ENCODE assay signal across 8 mouse cellular contexts in the genomic region with DNA sequence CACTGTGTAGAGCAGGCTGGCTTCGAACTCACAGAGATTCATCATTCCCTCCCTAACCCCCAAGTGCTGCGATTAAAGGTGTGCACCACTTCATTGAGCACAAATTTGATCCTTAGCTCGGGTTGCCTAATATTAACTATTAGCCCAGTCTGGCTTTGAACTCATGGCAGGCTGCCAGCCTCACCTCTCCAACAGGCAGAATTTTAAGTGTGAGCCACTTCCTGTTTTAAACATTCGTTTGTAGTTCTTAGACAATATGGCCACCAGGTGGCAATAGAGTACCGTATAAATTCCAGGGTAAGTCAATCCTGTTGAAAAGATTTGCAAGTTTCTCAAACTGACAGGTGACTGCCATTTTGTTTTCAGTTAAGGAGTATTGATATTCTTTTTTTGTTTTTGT. TPM values are rescaled to one million over a fixed set of nuclear protein-coding genes. Genes with fewer than 3 reads are reported as not detected.
DNase-seq lines count a peak whose midpoint lies in the region; ATAC-seq and TF ChIP-seq lines count a peak whose summit lies in the region.

No protein-coding gene starts in this region.

- no peak overlapping the region for H3K9ac ChIP-seq in liver, embryonic 12.5 days
- no peak overlapping the region for H3K9ac ChIP-seq in intestine, embryonic 15.5 days
- no peak overlapping the region for H3K9ac ChIP-seq in stomach, postnatal 0 days (ENCODE audit: low read length)

- H3K4me2 ChIP-seq in liver, embryonic 12.5 days: no peak overlapping the region
- no peak overlapping the region for H3K4me2 ChIP-seq in intestine, embryonic 15.5 days (replicated peaks)
- no peak overlapping the region for H3K4me2 ChIP-seq in stomach, postnatal 0 days (replicated peaks; ENCODE audit: low read depth)

- peak; percentile 62 for DNase-seq in liver
- DNase-seq in cerebellum, adult 11-12 months: peak; percentile 32
- DNase-seq in frontal cortex, adult 2 months (ENCODE audit: extremely low spot score in 1 of 2, low spot score in 1 of 2): peak; percentile 56 to 93
- peak; percentile 84 to 89 for DNase-seq in left cerebral cortex, postnatal 14 days (ENCODE audit: low spot score in 2 of 2)
- peak; percentile 79 for DNase-seq in stomach, postnatal 0 days (ENCODE audit: low spot score)

- no peak for TF ChIP-seq EP300 in stomach, postnatal 0 days (optimal IDR thresholded peaks at IDR 0.05)

- no peak overlapping the region for H3K27ac ChIP-seq in liver, embryonic 12.5 days
- no peak overlapping the region for H3K27ac ChIP-seq in intestine, embryonic 15.5 days
- H3K27ac ChIP-seq in stomach, postnatal 0 days (replicated peaks): no peak overlapping the region

- H3K9me3 ChIP-seq in liver, embryonic 12.5 days (replicated peaks): no peaks in the 10 kb centered on the region
- H3K9me3 ChIP-seq in intestine, embryonic 15.5 days: no peaks in the 10 kb centered on the region
- no peaks in the 10 kb centered on the region for H3K9me3 ChIP-seq in stomach, postnatal 0 days (ENCODE audit: control insufficient read depth, low read length)

- H3K4me1 ChIP-seq in liver, embryonic 12.5 days: no peaks in the 10 kb centered on the region
- no peaks in the 10 kb centered on the region for H3K4me1 ChIP-seq in intestine, embryonic 15.5 days (replicated peaks)
- no peaks in the 10 kb centered on the region for H3K4me1 ChIP-seq in stomach, postnatal 0 days (replicated peaks; ENCODE audit: control insufficient read depth, insufficient read depth)

- H3K36me3 ChIP-seq in liver, embryonic 12.5 days: peaks cover 31% of the 10 kb centered on the region
- 0 out of 2 replicates have a peak, but pooled peaks cover 2% of the 10 kb centered on the region for H3K36me3 ChIP-seq in intestine, embryonic 15.5 days
- H3K36me3 ChIP-seq in stomach, postnatal 0 days (ENCODE audit: control insufficient read depth, insufficient read depth, low read length): 0 out of 2 replicates have a peak, but pooled peaks cover 3% of the 10 kb centered on the region

- no peak for ATAC-seq in liver, embryonic 12.5 days
- peak; percentile 49; the same call in 1 of the 2 replicates for ATAC-seq in intestine, embryonic 15.5 days
- peak; percentile 89 for ATAC-seq in monocyte, adult 5-6 weeks (replicated peaks; ENCODE audit: insufficient number of reproducible peaks, low FRiP score, low TSS enrichment, poor library complexity, severe bottlenecking)
- ATAC-seq in stomach, postnatal 0 days (ENCODE audit: low FRiP score, low TSS enrichment): peak; percentile 41

- peak; percentile 84 for TF ChIP-seq CTCF in stomach, postnatal 0 days (IDR thresholded peaks at IDR 0.05; ENCODE audit: low read depth)

- no peaks in the 10 kb centered on the region for H3K27me3 ChIP-seq in liver, embryonic 12.5 days (replicated peaks)
- H3K27me3 ChIP-seq in intestine, embryonic 15.5 days (replicated peaks): no peaks in the 10 kb centered on the region
- no peaks in the 10 kb centered on the region for H3K27me3 ChIP-seq in stomach, postnatal 0 days (ENCODE audit: control insufficient read depth, insufficient read depth, low read length)

- intact Hi-C loops in left cerebral cortex, postnatal 14 days (cut with DNase I): loop anchor here (1.0 to 10.0 kb wide), 4 partner anchors 37 to 520 kb away; a partner anchor contains a TSS

- no peak overlapping the region for H3K4me3 ChIP-seq in liver, embryonic 12.5 days
- H3K4me3 ChIP-seq in intestine, embryonic 15.5 days (replicated peaks): no peak overlapping the region
- H3K4me3 ChIP-seq in stomach, postnatal 0 days (ENCODE audit: low read depth, low read length): no peak overlapping the region

- WGBS in liver, embryonic 12.5 days (ENCODE audit: insufficient replicate concordance): 34% methylated on average over 5 of the region's 5 CpGs
- WGBS in intestine, embryonic 15.5 days: 37% methylated on average over 5 of the region's 5 CpGs
- WGBS in stomach, postnatal 0 days: 34% methylated on average over 5 of the region's 5 CpGs

RNA-seq across cellular contexts. Expression of a gene that starts 12.4 kb away (rescaled TPM):
- polyA plus RNA-seq in liver, embryonic 12.5 days (2016; fragmentation: Nextera tagmentation; extraction: Ambion mirVana): 10.3 and 11.8 TPM in 2 replicates
- polyA plus RNA-seq in frontal cortex, adult 2 months (2012; rRNA removed): 10.2 and 11.9 TPM in 2 replicates
- polyA plus RNA-seq in intestine, embryonic 15.5 days (2015; fragmentation: Nextera tagmentation; extraction: Ambion mirVana): 10.9 and 11.3 TPM in 2 replicates
- 10 to 100 TPM in 1 of 2 experiments, 1 to 10 TPM in 1; 10.0 to 13.5 TPM for total RNA-seq in left cerebral cortex, postnatal 14 days (2021)
- 28.2 to 34.0 TPM (median 32.2 TPM) in 3 replicates for total RNA-seq in monocyte, adult 5-6 weeks (2017)
- polyA plus RNA-seq in stomach, postnatal 0 days (2015; fragmentation: Nextera tagmentation; extraction: Ambion mirVana): 7.2 and 8.0 TPM in 2 replicates

RNA-seq across cellular contexts. Expression of a gene that starts 15.8 kb away (rescaled TPM):
- polyA plus RNA-seq in liver, embryonic 12.5 days (2016; fragmentation: Nextera tagmentation; extraction: Ambion mirVana): 12.4 and 13.4 TPM in 2 replicates
- 6.5 and 7.0 TPM in 2 replicates for polyA plus RNA-seq in frontal cortex, adult 2 months (2012; rRNA removed)
- 19.3 and 19.5 TPM in 2 replicates for polyA plus RNA-seq in intestine, embryonic 15.5 days (2015; fragmentation: Nextera tagmentation; extraction: Ambion mirVana)
- 1 to 10 TPM; 7.1 to 8.7 TPM for total RNA-seq in left cerebral cortex, postnatal 14 days (2021)
- 3.5 to 7.1 TPM (median 5.1 TPM) in 3 replicates for total RNA-seq in monocyte, adult 5-6 weeks (2017)
- polyA plus RNA-seq in stomach, postnatal 0 days (2015; fragmentation: Nextera tagmentation; extraction: Ambion mirVana): 30.0 and 30.2 TPM in 2 replicates

Comparison
In these comparisons a context has a peak if more than half of its experiments do, and no peak if none do; other contexts are left out.
1. DNase-seq: peak in every context shown above with its lines; median percentile 86 in left cerebral cortex, postnatal 14 days; 79 in stomach, postnatal 0 days; 74 in frontal cortex, adult 2 months; 62 in liver; 32 in cerebellum, adult 11-12 months.